Mouse (Mus musculus) thymus, postnatal 4 days (tissue): Measurements from ENCODE around the gene Kif7.

ENCODE experiments used
- DNase-seq: peaks from one replicate; pipeline ENCODE4 v3.0.0; 2021

The Kif7 gene

DNA sequence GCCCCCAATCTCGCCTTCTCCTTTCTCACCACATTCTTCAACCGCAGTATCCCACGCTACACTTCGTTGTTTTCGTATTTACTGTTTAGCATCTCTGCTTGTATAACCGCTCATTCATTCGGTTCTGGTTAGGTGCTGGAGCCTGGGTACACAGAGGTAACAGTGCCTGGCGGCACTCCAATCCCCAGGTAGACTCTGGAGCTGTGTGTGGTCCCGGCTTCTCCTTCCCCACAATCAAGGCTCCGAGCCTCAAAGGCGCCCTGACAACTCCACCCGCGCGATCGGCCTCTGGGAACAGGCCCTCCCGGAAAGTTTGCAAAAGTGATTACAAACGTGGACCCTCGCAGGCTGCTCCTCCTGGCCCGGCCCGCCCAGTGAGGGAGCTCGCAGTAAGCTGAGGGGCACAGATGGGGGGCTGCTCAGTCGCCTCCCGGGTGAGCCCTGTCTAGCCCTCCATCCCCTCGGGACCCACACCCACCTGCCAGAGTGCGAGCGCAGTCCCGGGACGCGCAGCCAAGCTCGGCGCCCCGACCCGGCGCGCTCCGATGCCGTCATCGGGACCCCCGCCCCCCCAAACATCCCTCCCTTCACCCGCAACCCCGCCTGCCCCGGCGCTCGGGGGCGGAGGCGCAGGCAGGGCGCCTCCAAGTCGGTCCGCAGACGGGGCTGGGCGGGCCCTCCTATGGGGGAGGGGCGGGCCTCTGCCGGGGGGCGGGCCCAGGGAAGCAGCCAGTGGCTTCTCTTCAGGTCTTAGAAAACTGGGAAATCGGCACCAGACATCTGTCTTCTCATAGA lies at the start of gene Kif7:
Gene Kif7, minus strand, starts transcription at position 534 of the 795 bp plus-strand sequence.
- peak; percentile 89 for DNase-seq

DNA sequence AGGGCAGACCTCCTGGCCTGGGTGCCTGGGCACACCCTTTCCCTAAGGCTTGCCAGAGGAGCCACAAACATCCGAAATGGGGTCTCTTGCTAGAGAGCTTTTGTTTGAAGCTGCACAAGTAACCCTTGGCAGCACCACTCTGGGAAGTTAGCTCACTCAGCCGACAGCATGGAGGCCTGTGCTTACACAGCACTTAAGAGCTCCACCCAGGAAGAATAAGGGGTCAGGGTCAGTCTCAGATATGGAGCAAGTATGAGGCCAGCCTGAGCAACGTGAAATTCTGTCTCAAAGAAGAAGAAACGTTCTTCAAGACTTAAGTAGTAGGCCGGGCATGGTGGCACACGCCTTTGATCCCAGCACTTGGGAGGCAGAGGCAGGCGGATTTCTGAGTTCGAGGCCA lies 46.6 kb upstream of the Kif7 start:
- DNase-seq: no peak

DNA sequence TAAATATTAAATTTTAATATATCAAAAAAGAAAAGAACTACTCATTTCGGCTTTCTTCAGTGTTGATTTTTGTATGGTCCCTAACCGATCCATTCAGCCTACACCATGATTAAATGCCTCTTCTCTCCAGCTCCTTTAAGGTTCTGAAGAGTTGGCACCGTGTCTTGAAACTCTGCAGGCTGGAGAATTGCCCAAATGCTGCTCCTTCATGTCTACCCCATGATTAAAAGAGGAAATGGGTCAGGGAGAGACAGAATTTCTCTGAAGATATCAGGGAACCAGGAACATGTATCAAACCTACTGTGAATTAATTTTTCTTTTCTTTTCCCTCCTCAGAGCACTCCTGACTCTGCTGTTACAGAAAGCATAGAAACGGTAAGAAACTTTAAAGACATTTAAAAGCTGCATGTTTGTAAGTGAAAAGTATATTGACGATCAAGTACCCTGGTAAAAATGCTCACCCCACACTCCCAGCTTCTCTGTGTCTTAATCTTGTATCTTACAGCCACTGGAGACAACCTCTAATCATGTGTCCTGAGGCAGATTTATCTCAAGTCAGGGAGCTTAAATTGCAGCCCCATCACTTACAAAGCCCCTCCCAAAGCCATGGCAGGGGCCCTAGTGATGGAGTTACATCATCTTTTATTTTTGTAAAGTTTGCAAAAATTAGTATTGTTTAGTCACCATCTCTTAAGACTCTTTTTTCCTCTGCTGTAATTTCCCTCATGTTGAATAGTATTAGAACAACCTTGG lies 45.8 kb upstream of the Kif7 start:
- DNase-seq: no peak

DNA sequence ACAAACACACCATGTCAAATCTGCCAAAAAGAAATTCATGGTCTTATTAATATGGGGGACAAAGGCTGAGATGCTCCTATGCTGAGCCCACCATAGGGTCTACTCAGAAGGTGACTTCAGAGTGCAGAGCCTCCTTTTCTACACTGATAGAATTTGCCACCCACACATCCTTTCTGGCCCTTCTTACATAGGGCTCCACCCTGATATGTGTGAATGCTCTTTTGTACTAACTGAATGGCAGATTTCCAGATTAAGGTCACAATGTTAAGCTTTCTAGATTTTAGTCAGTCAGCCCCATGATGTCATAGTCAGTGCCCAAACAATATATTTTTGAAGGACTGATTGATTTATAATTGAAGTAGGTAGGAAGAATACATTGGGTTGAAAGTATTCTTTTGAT lies 44.2 kb upstream of the Kif7 start:
- DNase-seq: no peak

GRCm38 (mm10) chr7:79758176-79758575 lies 42.7 kb upstream of the Kif7 start:
- DNase-seq: no peak

GRCm38 (mm10) chr7:79756334-79756733 lies 40.8 kb upstream of the Kif7 start:
- no peak for DNase-seq

DNA sequence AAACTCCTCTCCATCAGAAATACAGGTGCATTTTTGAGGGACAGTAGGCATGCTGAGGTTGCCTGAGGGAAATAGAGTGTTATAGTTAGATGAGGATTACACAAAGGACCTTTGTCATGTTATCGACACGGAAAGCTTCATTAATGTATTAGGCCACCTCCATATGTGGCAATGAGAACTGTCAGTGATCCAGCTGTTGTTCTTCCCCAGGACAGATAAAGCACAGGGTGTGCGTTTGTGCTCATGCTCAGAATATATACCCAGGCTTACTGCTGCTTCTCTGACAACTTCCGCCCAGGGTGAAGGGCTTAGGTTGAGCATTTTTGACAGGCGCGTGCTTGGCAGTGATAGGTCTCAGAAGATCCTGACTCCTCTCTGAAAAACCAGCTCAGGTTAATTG lies 34.0 kb upstream of the Kif7 start:
- no peak for DNase-seq

DNA sequence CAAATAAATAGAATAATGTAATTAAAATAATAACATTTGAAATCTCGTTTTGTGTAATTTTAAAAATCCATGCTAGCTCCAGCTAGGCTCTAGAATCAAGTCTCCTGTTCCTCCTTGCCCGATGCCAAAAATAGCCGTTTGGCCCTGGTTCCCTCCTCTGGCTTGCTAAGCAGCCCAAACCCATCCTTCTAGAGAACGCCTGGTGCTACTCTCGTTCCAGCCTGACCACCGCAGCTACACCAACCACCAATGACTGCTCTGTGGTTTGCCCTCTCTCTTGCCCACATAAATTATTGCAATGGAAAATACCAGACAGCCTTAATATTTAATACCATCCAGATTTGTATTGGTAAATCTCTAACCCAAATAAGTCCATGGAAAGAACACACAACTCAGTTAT lies 32.1 kb upstream of the Kif7 start:
- DNase-seq: no peak

GRCm38 (mm10) chr7:79744585-79744984 lies 29.1 kb upstream of the Kif7 start:
- no peak for DNase-seq

DNA sequence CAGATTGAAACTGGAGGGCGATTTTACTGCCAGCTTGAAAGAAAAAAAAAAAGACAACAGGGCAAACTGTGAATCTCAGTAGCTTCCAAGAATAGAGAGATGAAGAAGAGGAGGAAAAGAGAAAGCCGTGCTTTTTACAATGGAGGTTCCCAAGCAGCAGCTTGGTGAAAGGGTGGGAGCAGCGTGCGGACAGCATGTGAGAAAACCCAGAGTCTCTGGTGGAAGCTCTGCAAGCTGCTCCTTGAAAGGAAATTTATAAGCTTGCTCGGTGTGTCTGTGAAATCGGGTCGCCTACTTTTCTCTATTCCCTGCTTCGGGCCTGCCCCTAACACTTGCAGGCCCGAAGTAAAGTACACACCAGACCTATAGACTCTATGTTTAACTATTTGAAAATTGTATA lies 28.5 kb upstream of the Kif7 start:
- DNase-seq: no peak

DNA sequence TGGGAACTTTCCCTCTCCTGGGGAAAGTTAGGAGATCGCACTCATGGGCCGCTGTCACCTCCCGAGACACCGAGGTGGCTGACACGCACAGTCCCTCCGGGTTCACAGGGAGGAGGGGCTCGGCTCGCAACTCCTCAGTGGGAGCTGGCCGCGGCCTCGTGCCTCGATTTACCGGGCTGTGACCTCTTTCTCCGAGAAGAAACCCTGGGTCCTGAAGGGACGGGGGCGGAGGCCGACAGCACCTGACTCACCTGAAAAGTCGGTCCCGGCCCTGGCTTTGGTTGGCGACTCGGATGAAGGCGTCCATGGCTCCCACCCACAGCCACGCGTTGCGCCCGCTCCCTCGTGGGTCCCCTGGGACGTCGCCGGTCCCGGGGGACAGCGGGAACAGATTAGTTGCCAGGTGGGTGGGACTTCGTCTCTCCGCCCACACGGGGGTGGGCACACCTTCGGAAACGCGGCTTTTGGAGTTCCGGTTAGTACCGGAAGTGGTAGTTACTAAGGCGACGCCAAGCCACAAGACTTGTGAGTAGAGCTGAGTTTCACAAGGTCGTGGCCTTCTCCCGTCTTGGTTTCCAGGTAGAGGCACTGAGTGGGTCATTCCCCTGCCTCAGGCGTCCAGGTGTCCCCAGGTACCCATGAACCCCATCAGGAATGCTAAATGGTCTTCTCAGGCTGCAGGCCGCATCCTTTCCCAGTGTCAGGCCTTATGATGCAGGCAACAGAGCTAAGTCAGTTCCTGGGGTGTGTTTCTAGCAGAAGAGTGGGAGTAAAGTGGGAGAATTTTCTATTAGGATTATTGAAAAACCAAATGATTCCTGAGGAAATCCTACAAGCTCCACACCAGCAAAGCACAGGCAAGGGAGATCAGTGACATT lies 27.4 kb upstream of the Kif7 start, which contains the start of the genes Pex11a and Wdr93:
Gene Pex11a, minus strand, starts transcription at position 473 of the 878 bp plus-strand sequence.
Gene Wdr93, plus strand, starts transcription at position 505 of the 878 bp plus-strand sequence.
- peak; percentile 84 for DNase-seq

- no peak for DNase-seq
Observed at GRCm38 (mm10) chr7:79742277-79742658, 26.7 kb upstream of the Kif7 start.

GRCm38 (mm10) chr7:79740279-79740678 lies 24.8 kb upstream of the Kif7 start:
- no peak for DNase-seq

- DNase-seq: no peak
Observed at GRCm38 (mm10) chr7:79738913-79739312, 23.4 kb upstream of the Kif7 start.

- DNase-seq: no peak
Observed at GRCm38 (mm10) chr7:79736511-79736910, 21.0 kb upstream of the Kif7 start.

DNA sequence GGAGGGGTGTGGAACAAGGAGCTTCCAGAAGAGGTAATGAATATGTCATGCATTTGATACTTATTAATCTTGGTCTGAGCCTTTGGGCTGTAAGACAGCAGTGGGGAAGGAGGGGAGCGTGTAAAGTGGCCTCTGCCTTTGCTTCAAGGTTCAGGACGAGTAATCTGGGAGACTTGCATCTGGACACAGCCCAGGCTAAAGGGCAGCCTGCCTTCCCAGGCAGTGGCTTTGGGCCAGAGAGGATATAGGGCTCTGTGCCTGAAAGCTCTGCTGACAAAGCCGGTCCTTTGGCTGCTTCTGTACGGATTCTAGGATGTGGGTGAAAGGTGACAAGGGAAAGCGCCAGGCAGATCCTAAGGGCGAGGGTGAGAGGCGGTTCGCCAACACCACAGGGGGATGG lies 19.0 kb upstream of the Kif7 start:
- DNase-seq: no peak

DNA sequence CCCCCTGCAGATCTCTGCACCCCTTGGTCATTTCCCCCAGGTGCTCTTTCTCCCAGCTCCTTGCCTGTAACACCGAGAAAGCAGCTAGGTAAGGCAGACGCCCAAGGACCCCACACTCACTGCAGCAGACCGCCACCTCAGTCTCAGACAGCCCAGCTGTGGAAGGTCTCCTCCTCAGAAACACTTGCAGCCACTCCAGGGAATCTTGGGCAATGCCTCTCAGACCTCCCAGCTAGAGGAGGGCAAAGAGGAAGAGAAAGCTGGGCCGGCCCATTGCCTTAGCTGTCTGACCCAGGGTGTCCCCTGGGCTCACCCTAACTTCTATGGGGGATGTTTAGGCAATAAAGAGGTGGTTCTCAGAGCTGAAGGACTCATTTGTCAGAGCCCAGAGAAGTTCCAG lies 17.1 kb upstream of the Kif7 start, which contains the start of gene Plin1:
Gene Plin1, minus strand, starts transcription at position 282 of the 400 bp plus-strand sequence.
- no peak for DNase-seq

- no peak for DNase-seq
Observed at GRCm38 (mm10) chr7:79731438-79731837, 15.9 kb upstream of the Kif7 start.

GRCm38 (mm10) chr7:79729743-79730370 lies 14.3 kb upstream of the Kif7 start:
- DNase-seq: peak; percentile 63

- peak; percentile 89 for DNase-seq
Observed at GRCm38 (mm10) chr7:79729169-79729568, 13.6 kb upstream of the Kif7 start.

- DNase-seq: peak; percentile 86
Observed at GRCm38 (mm10) chr7:79728219-79728618, 12.7 kb upstream of the Kif7 start.

- peak; percentile 86 for DNase-seq
Observed at GRCm38 (mm10) chr7:79727091-79727490, 11.6 kb upstream of the Kif7 start.
